Mouse (Mus musculus): ENCODE data around the gene Jund.

The Jund gene

GRCm38 (mm10) chr8:70724216-70724615 lies 25.5 kb downstream of the Jund start:
- no peak for DNase-seq (ENCODE audit: low spot score in 2 of 2)

DNA sequence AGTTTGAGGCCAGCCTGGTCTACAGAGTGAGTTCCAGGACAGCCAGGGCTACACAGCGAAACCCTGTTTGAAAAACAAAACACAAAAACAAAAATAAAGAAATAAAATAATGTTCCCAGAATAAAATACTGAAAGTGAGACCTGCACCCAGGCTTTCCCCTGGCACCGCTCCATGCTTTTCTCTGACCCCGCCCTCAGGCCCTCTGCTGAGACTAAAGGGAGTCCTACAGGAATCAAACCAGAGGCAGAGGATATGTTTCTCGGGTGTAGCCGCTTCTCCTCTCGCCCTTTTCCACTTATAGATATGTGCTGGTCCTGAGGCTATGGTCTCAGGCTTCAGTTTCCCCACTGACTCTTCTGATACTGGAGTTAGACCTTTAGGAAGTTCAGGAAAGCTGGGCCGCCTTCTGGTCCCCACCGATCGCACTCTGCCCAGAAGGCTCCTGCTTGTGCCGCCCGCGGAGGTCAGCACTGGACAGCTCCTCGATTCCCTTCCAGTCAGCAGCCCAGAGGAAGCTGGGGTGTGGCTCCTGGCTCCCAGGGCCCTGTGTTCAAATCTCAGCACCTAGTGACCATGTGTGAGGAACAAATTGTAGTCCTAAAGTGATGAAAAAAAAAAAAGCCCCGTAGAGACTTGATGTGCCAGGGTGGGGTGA lies 27.2 kb downstream of the Jund start:
- DNase-seq (ENCODE audit: low spot score in 2 of 2), result no peak

DNA sequence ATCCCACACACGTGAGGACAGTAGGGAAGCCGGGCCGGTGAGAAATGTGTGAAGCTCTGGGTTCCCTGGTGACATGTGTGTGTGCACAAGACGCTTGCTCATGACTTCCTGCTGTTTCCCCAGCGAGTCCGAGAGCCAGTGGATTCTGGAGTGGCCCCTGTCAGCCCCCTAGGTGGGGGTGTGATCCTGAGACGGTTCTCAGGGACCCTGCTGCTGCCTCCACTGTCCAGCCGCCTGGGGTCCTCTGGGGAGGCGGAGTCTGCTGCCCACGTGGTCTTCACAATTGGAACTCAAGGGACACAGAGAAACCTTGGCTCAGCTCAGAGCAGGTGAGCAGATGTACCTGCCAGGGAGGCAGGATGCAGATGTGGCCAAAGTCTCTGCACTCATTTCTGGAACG lies 28.0 kb downstream of the Jund start:
- DNase-seq (ENCODE audit: low spot score in 2 of 2), result no peak

- DNase-seq (ENCODE audit: low spot score in 2 of 2), result no peak
Measured at GRCm38 (mm10) chr8:70729808-70730475, 31.2 kb downstream of the Jund start.

DNA sequence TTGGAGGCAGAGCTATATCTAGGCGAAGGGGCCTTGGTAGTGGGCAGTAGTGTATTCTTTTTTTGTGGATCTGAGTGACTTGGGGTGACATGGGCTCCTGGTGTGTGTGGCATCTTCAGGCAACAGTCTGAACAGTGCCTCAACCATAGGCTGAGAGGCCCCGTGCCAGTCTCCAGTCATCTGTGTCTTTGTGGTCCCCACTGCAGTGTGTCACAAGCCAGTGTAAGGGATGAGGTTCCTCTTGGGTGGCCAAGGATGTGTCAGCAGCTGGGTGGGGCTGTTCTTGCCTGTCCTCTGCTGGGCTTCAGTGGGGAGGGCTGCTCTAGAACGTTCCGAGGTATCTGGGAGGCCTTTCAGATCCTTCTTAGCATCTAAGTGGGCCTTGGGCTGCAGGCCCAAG lies 32.2 kb downstream of the Jund start:
- no peak for DNase-seq (ENCODE audit: low spot score in 2 of 2)

DNA sequence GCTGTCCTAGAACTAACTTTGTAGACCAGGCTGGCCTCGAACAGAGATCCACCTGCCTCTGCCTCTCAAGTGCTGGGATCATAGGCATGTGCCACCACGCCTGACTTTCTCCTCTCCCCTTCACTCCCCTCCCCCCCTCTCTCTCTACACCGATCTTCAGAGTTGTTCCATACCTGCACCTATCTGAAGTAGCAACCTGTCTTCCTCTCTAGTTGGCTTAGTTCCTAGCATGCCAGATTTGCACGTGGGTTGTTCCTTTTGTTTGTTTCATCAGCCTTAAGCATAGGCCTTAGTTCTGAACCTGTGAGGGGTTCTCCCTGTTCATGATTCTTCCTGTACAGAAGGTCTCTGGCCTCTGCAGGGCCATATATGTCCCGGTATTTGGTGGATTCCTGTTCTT lies 39.0 kb downstream of the Jund start:
- no peak for DNase-seq (ENCODE audit: low spot score in 2 of 2)

GRCm38 (mm10) chr8:70738211-70738610 lies 39.5 kb downstream of the Jund start:
- DNase-seq (ENCODE audit: low spot score in 2 of 2), result no peak

DNA sequence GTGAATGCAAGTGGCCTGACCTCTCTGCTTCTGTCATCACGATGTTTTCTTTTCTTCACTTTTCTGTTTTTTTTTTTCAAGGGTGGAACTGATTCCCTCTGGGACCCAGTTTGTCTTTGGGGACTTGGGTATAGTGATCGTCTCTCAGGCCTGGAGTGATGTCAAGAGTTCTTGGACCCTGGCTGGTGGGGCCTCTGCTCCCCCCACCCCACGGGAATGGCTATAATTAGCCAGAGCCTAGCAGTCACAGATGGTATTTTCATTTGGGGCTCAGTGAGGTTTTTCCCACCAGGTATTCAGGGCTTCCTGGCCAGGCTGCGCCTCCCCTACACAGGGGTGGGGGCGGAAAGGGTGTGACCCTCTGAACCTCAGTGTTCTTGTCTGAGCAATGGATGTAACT lies 42.9 kb downstream of the Jund start:
- DNase-seq (ENCODE audit: low spot score in 2 of 2), result no peak

- no peak for DNase-seq (ENCODE audit: low spot score in 2 of 2)
Measured at GRCm38 (mm10) chr8:70742176-70742575, 43.4 kb downstream of the Jund start.

GRCm38 (mm10) chr8:70742981-70743655 lies 44.4 kb downstream of the Jund start:
- DNase-seq (ENCODE audit: low spot score in 2 of 2), result no peak

GRCm38 (mm10) chr8:70743656-70744590 lies 45.2 kb downstream of the Jund start:
- DNase-seq (ENCODE audit: low spot score in 2 of 2), result peak in 1 of 2 experiments; percentile 62

DNA sequence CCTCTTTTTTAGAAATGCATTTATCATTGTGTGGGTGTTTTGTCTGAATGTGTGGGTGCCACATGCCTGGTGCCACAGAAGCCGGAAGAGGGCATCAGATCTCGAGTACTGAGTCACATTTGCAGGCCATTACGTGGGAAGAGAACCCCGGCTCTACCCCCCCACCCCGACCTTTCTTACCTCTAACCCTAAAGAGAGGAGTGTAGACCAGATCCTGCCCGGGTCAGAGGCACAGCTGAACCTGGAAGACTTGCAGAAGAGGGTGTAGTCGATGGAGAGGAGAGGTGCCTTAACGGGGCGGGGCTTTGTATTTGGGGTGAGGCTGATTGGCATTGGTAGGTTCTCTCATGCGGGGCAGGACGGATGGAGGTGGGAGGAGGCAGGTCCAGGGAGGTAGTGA lies 46.1 kb downstream of the Jund start:
- no peak for DNase-seq (ENCODE audit: low spot score in 2 of 2)

GRCm38 (mm10) chr8:70745691-70746220 lies 47.0 kb downstream of the Jund start:
- no peak for DNase-seq (ENCODE audit: low spot score in 2 of 2)

- no peak for DNase-seq (ENCODE audit: low spot score in 2 of 2)
Measured at GRCm38 (mm10) chr8:70746676-70747075, 47.9 kb downstream of the Jund start.

- DNase-seq (ENCODE audit: low spot score in 2 of 2), result no peak
Measured at GRCm38 (mm10) chr8:70747211-70747890, 48.6 kb downstream of the Jund start.

- no peak for DNase-seq (ENCODE audit: low spot score in 2 of 2)
Measured at GRCm38 (mm10) chr8:70748246-70749096, 49.7 kb downstream of the Jund start.

DNA sequence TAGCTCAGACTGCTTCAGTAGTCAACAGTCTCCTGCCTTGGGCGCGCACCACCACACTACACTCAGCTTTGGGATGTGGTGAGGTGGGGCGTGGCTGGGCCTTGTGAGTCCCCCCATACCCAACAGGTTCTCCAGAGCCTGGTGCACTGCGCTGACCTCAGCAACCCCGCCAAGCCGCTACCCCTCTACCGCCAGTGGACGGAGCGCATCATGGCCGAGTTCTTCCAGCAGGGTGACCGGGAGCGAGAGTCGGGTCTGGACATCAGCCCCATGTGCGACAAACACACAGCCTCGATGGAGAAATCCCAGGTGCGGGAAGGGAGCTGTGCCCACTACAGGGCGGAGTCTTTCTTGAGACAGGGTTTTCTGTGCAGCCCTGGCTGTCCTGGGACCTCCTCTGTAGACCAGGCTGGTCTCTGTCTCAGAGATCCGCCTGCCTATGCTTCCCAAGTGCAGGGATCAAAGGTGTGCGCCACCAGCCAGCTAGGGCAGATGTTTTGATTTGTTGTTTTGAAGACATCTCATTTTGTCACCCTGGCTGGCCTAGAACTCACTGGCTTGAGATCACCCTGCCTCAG lies 50.4 kb downstream of the Jund start:
- no peak for DNase-seq (ENCODE audit: low spot score in 2 of 2)

All from frontal cortex, postnatal 36 days (tissue).